Mouse (Mus musculus) stomach, postnatal 0 days (tissue): ENCODE measurements around the gene Nsmf.

Experiments used
- CTCF ChIP-seq: IDR thresholded peaks from 2 replicates; pipeline ENCODE4 v1.5.1; 2016; ENCODE audit warnings: antibody characterized with exemption, low read depth, mild to moderate bottlenecking, moderate library complexity
- EP300 ChIP-seq: optimal IDR thresholded peaks from 2 replicates; pipeline ENCODE3; 2016; ENCODE audit warnings: antibody characterized with exemption

DNA sequence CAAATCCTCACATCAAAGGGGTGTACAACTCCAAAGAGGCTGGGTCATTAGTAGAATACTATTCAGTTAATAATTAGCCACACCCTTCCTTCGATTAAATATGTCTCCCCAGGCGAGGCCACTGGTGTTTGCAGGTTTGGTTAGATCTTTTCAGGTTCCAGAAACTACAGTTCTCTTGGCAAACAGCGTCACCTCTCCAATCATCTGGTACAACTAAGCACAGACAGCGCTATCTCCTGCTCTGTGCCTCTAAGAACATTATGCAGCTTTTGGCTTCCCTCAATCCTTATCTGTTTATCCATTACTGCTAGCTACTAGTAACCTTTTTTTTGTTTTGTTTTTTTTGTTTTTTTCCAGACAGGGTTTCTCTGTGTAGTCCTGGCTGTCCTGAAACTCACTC is 15.4 kb downstream of the Nsmf start:
- TF ChIP-seq EP300 (no peak), CTCF (no peak)
